In the genomic region with DNA sequence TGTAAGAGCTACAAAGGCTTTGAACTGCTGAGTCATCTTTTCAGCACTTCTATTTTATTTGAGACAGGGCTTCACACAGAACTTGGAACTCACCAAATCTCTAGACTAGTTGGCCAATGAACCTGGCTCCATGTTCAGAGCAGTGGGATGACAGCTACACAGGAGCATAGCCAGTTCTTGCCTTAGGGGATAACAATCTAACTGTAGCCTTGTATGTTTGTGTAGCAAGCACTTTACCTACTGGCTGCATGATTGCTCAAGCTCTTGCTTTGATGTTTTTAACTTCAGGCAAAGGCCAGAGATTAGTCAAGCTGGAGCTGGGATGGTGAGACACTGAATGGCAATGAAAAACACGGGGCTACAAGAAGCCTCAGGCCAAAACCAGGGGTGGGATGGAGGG, we compare ENCODE assay signal across 21 mouse cellular contexts.
A peak's percentile ranks its signal among the peaks of the same experiment; 100 is the strongest.
DNase-seq lines count a peak whose midpoint lies in the region; ATAC-seq lines count a peak whose summit lies in the region.
"Had no signal": no experiment of that assay in that cellular context is flagged by ENCODE, and none has a peak within 500 bp of the region (broad histone marks: within the 10 kb centered on the region; RNA-seq: fewer than 3 reads in every experiment).

No protein-coding gene starts in this region.

- peaks cover 81% of the 10 kb centered on the region for H3K4me1 ChIP-seq in midbrain, embryonic 10.5 days
- peaks cover 19% of the 10 kb centered on the region for H3K4me1 ChIP-seq in midbrain, embryonic 11.5 days (ENCODE audit: control insufficient read depth, insufficient read depth, low read length)
- H3K4me1 ChIP-seq in liver, embryonic 16.5 days (ENCODE audit: control insufficient read depth, low read depth, low read length): no peaks in the 10 kb centered on the region

- H3K27me3 ChIP-seq in midbrain, embryonic 10.5 days (ENCODE audit: low read depth, poor library complexity, severe bottlenecking): no peaks in the 10 kb centered on the region
- H3K27me3 ChIP-seq in midbrain, embryonic 11.5 days (ENCODE audit: control insufficient read depth, insufficient read depth, low read length): no peaks in the 10 kb centered on the region
- no peaks in the 10 kb centered on the region for H3K27me3 ChIP-seq in liver, embryonic 16.5 days (ENCODE audit: control insufficient read depth, insufficient read depth, low read depth, low read length)
- H3K27me3 ChIP-seq: embryonic facial prominence, embryonic 13.5 days; forebrain, embryonic 13.5 days; heart, embryonic 13.5 days; hindbrain, embryonic 15.5 days had no signal

- DNase-seq in adrenal gland, postnatal 10 days: peak; percentile 4
- DNase-seq in adrenal gland, adult 2 months: no peak
- DNase-seq in midbrain, embryonic 10.5 days (ENCODE audit: low spot score): no peak
- DNase-seq in midbrain, embryonic 11.5 days (ENCODE audit: low spot score, missing footprints): no peak
- no peak for DNase-seq in urinary bladder, postnatal 10 days (ENCODE audit: low spot score)
- DNase-seq in c-Kit-positive CD71-positive TER-119-positive erythroid progenitor cells, embryonic 14.5 days (ENCODE audit: low spot score): no peak
- DNase-seq: adrenal gland, postnatal 14 days; B cell, adult 2 months; cerebellum, adult 18-20 months; cerebellum, adult 9-11 months; cerebellum, postnatal 36 days; forebrain, postnatal 0 days; gastrocnemius, postnatal 25 days; heart, adult 11 months; heart, postnatal 36 days had no signal

- no peak overlapping the region for H3K4me3 ChIP-seq in midbrain, embryonic 10.5 days
- H3K4me3 ChIP-seq in midbrain, embryonic 11.5 days (ENCODE audit: low read depth, low read length): no peak overlapping the region
- no peak overlapping the region for H3K4me3 ChIP-seq in liver, embryonic 16.5 days (ENCODE audit: low read depth, low read length)
- H3K4me3 ChIP-seq: embryonic facial prominence, embryonic 13.5 days; forebrain, embryonic 13.5 days; heart, embryonic 13.5 days; hindbrain, embryonic 15.5 days had no signal

- no peak overlapping the region for H3K9ac ChIP-seq in midbrain, embryonic 11.5 days (ENCODE audit: low read length)
- H3K9ac ChIP-seq in liver, embryonic 16.5 days (ENCODE audit: low read depth, low read length): no peak overlapping the region
- H3K9ac ChIP-seq: embryonic facial prominence, embryonic 13.5 days; forebrain, embryonic 13.5 days; forebrain, postnatal 0 days; heart, embryonic 13.5 days; hindbrain, embryonic 15.5 days had no signal

- peak overlapping the region; percentile 42 for H3K27ac ChIP-seq in midbrain, embryonic 10.5 days (replicated peaks)
- no peak overlapping the region for H3K27ac ChIP-seq in midbrain, embryonic 11.5 days (ENCODE audit: low read depth, low read length)
- no peak overlapping the region for H3K27ac ChIP-seq in liver, embryonic 16.5 days (ENCODE audit: low read length)
- H3K27ac ChIP-seq: embryonic facial prominence, embryonic 13.5 days; forebrain, embryonic 13.5 days; heart, embryonic 13.5 days; hindbrain, embryonic 15.5 days had no signal

- 16% methylated on average over 1 of the region's 1 CpGs for WGBS in midbrain, embryonic 10.5 days
- 29% methylated on average over 1 of the region's 1 CpGs for WGBS in midbrain, embryonic 11.5 days
- 4% methylated on average over 1 of the region's 1 CpGs for WGBS in liver, embryonic 16.5 days (ENCODE audit: insufficient replicate concordance)

- H3K4me2 ChIP-seq in midbrain, embryonic 11.5 days: no peak overlapping the region
- no peak overlapping the region for H3K4me2 ChIP-seq in liver, embryonic 16.5 days (ENCODE audit: low read depth, low read length)
- H3K4me2 ChIP-seq: embryonic facial prominence, embryonic 13.5 days; forebrain, embryonic 13.5 days; heart, embryonic 13.5 days; hindbrain, embryonic 15.5 days had no signal

- no peak for ATAC-seq in midbrain, embryonic 11.5 days (ENCODE audit: low FRiP score)
- ATAC-seq in liver, embryonic 16.5 days (ENCODE audit: low read depth): peak; percentile 47; the same call in 1 of the 2 replicates
- ATAC-seq: CD4-positive, CD25-positive, alpha-beta regulatory T cell, adult 4 months; forebrain, embryonic 13.5 days; forebrain, postnatal 0 days had no signal

- H3K9me3 ChIP-seq in midbrain, embryonic 10.5 days (replicated peaks): no peaks in the 10 kb centered on the region
- no peaks in the 10 kb centered on the region for H3K9me3 ChIP-seq in midbrain, embryonic 11.5 days (ENCODE audit: control insufficient read depth, low read length)
- H3K9me3 ChIP-seq in liver, embryonic 16.5 days (replicated peaks; ENCODE audit: control insufficient read depth, low read length): no peaks in the 10 kb centered on the region
- H3K9me3 ChIP-seq: embryonic facial prominence, embryonic 13.5 days; forebrain, embryonic 13.5 days; heart, embryonic 13.5 days; hindbrain, embryonic 15.5 days had no signal

- 0 out of 2 replicates have a peak, but pooled peaks cover 1% of the 10 kb centered on the region for H3K36me3 ChIP-seq in midbrain, embryonic 10.5 days
- no peaks in the 10 kb centered on the region for H3K36me3 ChIP-seq in midbrain, embryonic 11.5 days (ENCODE audit: control insufficient read depth, insufficient read depth, low read length)
- no peaks in the 10 kb centered on the region for H3K36me3 ChIP-seq in liver, embryonic 16.5 days (ENCODE audit: control insufficient read depth, insufficient read depth)
- H3K36me3 ChIP-seq: embryonic facial prominence, embryonic 13.5 days; heart, embryonic 13.5 days; hindbrain, embryonic 15.5 days had no signal
